Mouse (Mus musculus) fat pad, adult 2 months (tissue): Measurements from ENCODE around the gene Aes.

ENCODE experiments used
- DNase-seq: peaks from one replicate; pipeline ENCODE4 v3.0.0-alpha.2; 2011; ENCODE audit warnings: low read depth, low spot score; ENCODE audit errors: extremely low read depth

Aes gene

GRCm38 (mm10) chr10:81568381-81569191, 9.3 kb downstream of the Aes start:
- no peak for DNase-seq

DNA sequence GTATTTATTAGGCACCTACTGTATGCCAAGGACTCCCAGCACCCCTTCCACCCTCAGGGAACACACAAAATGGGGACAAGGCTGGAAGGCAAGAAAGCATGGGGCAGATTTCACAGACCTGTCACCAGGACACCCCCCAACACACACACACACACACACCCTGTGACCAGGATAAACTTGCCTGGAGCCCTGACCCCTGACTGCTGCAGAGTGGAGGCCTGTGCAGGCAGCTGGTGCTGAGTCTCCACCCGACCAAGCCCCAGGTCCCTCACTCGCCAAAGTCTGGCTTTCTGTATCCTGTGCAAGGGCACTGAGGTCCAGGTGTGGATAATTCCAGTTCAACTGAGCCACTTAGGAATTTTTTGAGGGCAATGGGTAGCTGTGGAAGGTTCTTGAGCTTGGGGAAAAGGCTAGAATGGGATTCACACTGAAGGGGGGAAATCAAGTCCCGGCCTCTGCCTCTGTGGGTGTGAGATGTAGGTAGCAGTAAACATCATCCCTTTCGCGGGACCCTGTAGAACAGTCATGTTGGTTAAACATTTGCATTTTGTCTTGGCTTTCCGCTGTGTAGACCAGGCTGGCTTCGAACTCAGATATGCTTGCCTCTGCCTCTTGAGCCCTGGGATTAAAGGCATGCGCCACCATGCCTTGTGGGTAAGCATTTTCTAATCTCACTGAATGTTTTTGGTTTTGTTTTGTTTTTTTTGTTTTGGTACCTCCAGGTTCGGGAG, 10.4 kb downstream of the Aes start:
- DNase-seq: no peak

DNA sequence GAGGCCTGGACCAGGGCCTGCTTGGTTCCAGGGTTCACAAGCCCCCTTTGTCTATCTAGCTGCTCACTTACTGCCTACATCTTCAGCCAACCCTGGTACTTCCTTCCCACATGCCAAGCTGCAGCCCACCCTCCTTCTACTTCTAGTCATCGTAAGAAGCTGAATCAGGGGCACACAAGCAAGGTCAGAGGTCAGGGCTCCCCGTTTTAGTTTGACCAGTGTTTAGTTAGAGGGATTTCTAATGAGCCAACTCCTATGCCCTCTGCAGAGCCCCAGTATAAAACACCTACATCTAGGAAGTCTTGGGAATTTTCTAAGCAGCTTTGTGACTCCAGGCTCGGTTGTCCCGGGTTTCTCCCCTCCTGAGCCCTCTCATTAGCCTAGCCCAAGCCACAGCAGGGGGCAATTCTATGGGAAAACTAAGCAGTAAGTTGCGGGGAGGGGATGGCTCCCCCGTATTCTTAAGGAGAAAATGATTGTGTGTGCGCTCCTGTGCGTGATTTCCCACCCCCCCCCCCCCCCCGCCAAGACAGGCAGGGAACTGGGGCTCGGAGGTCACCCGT, 11.0 kb downstream of the Aes start:
- DNase-seq: no peak

DNA sequence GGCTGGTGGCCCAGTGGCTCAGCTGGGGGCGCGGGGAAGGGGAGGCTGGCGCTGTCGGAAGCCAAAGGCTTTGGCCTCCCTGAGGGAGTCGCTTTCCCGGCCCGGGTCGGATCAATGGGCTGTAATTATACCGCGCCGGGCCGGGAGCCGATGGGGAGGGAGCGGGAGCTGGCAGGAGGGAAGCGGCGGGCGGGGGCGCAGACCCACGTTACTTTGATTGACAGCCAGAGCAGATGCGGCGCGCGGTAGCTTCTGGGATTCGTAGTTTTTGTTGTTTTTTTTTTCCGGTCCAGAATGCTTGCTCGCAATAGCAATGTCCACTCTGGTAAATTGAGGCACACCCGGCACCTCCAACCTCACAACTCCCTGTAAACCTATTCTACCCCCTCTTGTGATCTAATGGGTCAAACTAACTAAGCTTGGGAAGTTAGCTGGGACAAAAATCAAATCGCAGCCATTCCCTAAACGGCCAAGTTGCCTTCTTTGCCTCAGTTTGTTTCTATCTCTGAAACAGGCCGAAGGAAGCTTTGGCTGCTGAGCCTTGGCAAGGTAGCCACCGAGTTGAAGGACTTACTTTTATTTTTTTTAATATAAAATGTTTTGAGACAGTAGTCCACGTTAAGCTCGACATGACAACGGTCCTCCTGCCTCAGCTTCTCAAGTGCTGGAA, 11.7 kb downstream of the Aes start:
- no peak for DNase-seq

DNA sequence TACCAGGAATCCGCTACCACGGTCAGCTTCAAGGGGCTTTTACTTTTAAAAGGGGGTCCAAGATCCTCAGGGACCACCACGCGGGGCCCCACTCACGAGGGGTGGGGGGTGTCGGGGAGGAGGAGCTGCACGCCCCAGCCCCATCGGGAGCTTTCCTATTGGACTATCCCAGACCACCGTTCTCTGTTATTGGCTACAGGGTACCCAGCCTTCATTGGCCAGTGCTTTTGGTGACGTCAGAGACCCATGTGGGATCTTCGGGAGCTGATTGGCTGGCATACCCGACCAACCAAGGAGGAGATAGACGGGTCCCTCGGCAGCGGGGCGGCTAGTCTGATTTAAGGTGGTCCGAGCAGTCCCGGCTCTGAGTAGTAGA, 12.2 kb downstream of the Aes start:
- DNase-seq: peak; percentile 39

DNA sequence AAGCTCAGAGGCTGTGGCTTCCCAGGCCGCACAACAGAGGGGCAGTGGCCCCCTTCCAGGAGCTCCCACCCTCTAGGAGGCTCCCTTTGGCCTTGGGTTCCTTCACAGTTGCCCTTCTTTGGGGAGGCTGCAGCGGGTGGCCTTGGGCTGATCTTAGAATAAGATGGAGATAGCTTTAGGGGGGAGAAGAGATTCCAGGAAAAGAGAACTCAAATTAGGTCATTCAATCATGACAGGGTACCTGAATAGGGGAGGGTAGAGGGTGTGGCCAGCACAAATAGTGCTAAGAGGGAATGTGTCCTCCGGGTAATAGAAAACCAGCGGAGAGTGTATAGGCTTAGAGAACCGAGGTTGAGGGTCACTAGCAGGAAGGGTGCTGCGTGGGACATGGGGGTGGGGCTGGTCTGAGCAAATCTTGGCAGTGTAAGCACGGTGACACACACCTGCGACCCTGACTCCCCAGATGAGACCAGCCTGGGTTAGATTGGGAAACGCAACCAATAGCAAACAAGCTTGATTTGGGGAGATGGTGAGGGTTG, 12.9 kb downstream of the Aes start:
- no peak for DNase-seq

- no peak for DNase-seq
Observed at GRCm38 (mm10) chr10:81572975-81573374, 13.7 kb downstream of the Aes start.

- DNase-seq: no peak
Observed at GRCm38 (mm10) chr10:81574081-81575056, 15.1 kb downstream of the Aes start, which contains the start of gene Tle2. Gene Tle2, plus strand, starts transcription at chr10:81574561.

DNA sequence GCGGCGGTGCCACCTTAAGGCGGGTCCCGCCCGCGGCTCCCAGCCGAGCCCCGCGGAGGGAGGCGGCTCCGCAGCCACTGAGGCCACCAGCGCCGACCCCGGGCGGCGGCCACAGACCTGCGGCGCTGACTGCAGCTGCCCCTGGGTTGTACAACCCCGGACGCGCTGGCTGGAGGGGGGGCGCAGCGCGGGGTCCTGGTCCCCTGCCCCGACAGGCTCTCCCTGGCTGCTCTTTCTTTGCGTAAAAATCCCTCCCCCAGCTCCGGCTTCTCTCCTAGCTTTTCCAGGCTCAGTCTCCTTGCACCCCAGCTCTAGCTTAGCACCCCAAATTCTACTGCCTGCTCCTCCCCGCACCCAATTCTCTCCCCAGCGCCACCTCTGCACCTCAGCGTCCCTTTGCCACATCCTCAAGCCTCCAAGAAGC, 15.9 kb downstream of the Aes start:
- DNase-seq: no peak

DNA sequence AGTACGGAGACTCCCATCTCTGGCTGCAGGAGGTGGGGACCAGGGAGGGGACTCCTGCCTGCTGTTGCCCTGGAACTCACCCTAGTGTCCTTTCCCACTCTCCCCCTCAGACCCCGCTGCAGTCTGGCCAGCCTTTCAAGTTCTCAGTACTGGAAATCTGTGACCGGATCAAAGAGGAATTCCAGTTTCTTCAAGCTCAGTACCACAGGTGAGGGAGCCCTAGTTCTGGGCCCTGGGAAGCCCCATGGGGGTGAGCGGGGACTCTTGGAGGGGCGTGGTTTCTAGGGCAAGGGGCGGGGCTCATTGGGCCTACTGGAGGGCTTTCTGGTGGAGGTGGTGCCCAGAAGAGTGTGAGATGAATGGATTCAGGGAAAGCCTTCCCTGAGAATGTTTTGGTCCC, 16.4 kb downstream of the Aes start:
- DNase-seq: no peak

GRCm38 (mm10) chr10:81579967-81580366, 20.7 kb downstream of the Aes start:
- DNase-seq: no peak

DNA sequence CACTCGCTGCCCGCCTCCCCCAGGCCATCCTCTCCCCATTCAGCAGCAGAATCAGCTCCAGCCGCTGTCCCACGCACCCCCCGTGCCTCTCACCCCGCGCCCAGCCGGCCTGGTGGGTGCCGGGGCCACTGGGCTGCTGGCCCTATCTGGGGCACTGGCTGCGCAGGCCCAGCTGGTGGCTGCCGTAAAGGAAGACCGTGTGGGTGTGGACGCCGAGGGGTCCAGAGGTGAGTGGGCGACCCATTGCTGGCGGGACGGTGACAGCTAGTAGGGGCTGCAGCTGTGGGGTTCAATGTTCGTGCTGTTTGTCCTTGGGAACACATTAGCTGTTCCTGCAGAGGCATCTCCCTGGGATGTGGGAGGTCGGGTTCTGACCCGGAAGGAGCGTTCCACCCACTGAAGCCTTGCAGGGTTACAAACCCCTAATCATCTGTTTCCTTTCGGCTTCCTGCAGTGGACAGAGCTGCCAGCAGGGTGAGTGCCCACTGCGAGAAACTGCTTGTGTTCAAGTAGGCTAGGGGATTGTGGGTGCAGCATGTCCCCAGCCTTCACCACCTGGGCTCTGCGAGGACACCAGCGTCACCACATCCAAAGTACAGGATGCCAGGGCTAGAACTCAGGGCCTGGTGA, 21.3 kb downstream of the Aes start:
- no peak for DNase-seq

GRCm38 (mm10) chr10:81583347-81583746, 24.1 kb downstream of the Aes start:
- no peak for DNase-seq

DNA sequence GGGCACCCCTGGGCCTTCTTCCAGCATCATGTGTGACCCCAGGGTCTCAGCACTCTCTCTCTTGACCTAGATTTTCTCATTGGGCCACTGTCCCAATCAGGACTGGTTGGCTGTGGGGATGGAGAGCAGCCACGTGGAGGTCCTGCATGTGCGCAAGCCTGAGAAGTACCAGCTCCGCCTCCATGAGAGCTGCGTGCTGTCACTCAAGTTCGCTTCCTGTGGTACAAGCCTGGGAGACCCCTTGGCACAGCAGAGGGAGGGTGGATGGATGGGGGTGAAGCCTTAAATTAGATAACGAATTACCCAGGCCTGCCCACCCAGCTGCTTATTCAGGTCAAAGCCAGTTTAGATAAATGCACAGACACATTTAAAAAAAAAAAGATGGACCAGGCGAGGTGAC, 29.5 kb downstream of the Aes start:
- DNase-seq: no peak

DNA sequence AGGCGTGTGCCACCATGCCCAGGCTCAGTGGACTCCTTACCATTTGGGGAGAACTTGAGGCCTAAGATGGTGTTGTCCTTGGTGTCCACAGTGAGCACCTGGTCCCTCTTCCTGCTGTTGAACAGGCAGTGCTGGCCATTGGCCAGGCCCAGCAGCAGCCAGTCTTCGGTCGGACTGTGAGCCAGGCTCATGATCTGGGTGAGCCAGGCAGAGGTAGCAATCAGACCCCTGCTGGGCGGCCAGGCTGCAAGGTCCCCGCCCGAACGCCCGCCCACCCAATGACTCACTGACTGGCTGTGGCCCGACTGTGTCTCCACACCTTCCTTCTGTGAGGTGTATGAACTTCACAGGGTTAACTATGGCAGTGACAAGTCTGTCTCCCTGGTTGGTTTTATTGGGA, 32.6 kb downstream of the Aes start:
- no peak for DNase-seq

- DNase-seq: no peak
Observed at GRCm38 (mm10) chr10:81592631-81593030, 33.3 kb downstream of the Aes start.

GRCm38 (mm10) chr10:81593223-81593622, 33.9 kb downstream of the Aes start:
- DNase-seq: no peak

DNA sequence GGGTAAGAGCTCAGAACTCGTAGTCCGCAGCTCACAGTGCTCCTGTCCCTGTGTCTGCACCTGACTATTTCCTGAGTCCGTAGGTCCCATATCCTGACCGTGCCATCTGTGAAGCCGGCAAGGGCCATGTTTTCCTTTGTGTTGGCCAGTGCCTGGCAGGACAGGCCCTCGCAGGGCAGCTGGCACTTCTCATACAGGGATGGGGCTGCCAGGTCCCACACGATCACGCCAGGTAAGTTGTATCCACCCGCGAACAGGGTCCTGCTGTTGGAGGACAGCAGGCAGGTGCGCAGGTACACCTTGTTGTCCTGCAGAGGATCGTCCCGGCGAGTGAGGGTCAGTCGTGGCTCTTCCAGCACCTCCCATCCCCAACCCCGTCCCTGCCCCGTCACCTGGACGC, 34.6 kb downstream of the Aes start:
- no peak for DNase-seq

- DNase-seq: no peak
Observed at GRCm38 (mm10) chr10:81595599-81595998, 36.3 kb downstream of the Aes start.

- no peak for DNase-seq
Observed at GRCm38 (mm10) chr10:81596611-81597010, 37.3 kb downstream of the Aes start.
